Mouse (Mus musculus) testis, adult 2 months (tissue): Measurements from ENCODE around the gene Frmd6.

Experiments
- CTCF ChIP-seq: fragments of 200-500 bp; IDR thresholded peaks from 2 replicates; pipeline ENCODE4 v1.5.1; 2012; ENCODE audit warnings: low read depth, mild to moderate bottlenecking, inconsistent platforms, low read length, moderate library complexity; ENCODE audit not compliant: control insufficient read depth, insufficient read depth, insufficient replicate concordance
- POLR2A ChIP-seq: fragments of 200-500 bp; IDR thresholded peaks from 2 replicates; pipeline ENCODE4 v1.6.1; 2012; ENCODE audit warnings: low read depth, mild to moderate bottlenecking, inconsistent platforms, low read length, moderate library complexity; ENCODE audit not compliant: control insufficient read depth

GRCm38 (mm10) chr12:70827901-70828271 lies 2.6 kb downstream of the Frmd6 start:
- no peak for TF ChIP-seq CTCF
- no peak for TF ChIP-seq POLR2A
